Mouse (Mus musculus) kidney, adult 2 months (tissue): ENCODE results near the gene Nav2.

ENCODE experiments used
- CTCF ChIP-seq: fragments of 200-500 bp; conservative IDR thresholded peaks from 2 replicates; pipeline ENCODE4 v1.5.1; 2011; ENCODE audit warnings: low read depth, mild to moderate bottlenecking, control low read depth, low read length, moderate library complexity, mixed read lengths; ENCODE audit not compliant: insufficient read depth, insufficient read length
- POLR2A ChIP-seq: fragments of 200-500 bp; IDR thresholded peaks from one replicate; pipeline ENCODE4 v1.6.1; 2011; ENCODE audit warnings: low read depth, low read length, control low read depth

DNA sequence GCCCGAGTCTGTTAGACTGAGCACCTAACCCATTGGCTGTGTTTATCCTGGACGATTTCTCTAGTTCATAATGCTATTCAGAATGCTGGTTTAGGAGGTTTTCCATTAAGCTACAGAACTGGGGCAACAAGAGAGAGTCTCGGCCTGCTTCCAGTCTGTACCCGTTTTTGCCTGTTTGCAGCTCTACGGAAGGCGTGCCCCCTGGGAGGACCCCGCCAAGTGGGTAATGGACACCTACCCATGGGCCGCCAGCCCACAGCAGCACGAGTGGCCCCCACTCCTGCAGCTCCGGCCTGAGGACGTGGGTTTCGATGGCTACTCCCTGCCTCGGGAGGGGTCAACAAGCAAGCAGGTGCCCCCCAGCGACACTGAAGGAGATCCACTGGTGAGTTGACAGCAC is 695.7 kb downstream of the Nav2 start:
- TF ChIP-seq CTCF (no peak), POLR2A (no peak)
